Mouse (Mus musculus) E14TG2a.4 (cell line): ENCODE measurements around the gene Prickle2.

Source experiments
- CTCF ChIP-seq: conservative IDR thresholded peaks from 2 replicates; pipeline ENCODE4 v1.5.1; 2014; ENCODE audit warnings: low read length
- NANOG ChIP-seq: IDR thresholded peaks from 2 replicates; pipeline ENCODE4 v1.6.1; 2014; ENCODE audit warnings: borderline replicate concordance, low read length, mixed read lengths
- POU5F1 ChIP-seq: IDR thresholded peaks from 2 replicates; pipeline ENCODE4 v1.6.1; 2014; ENCODE audit warnings: low read length, borderline replicate concordance

DNA sequence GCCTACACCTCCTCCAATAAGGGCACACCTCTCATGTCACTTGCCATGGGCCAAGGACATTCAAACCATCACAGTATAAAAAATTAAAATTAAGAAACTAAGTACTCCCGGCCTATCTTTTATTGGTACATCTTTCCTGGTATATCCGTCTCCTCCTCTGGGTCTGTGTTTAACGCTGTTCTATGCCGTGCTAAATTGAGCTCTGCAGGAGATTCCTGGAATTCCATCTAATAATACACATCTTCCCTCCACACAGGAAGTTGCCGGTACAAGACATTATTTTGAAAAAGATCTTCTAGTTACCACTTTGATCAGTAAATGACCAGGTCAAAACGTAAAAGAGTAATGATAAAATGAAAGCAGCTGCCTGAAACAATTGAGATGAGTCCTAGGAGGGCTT lies 207.4 kb downstream of the Prickle2 start:
- TF ChIP-seq CTCF, result no peak
- TF ChIP-seq NANOG, result no peak
- no peak for TF ChIP-seq POU5F1
